Mouse (Mus musculus) cerebellum, postnatal 36 days (tissue): ENCODE results near the gene Parp9.

Experiments
- DNase-seq, 2 experiments: peaks; one replicate each; pipeline ENCODE4 v3.0.0; 2021 to 2022; ENCODE audit warnings: mixed read lengths in 2 of 2

The Parp9 gene

GRCm38 (mm10) chr16:36008396-36008795 is 70.1 kb downstream of the Parp9 start:
- DNase-seq = no peak

GRCm38 (mm10) chr16:36016335-36016734 is 78.1 kb downstream of the Parp9 start:
- DNase-seq = no peak
